Mouse (Mus musculus) lung, adult 2 months (tissue): ENCODE measurements around the gene Stk26. TPM values are rescaled to one million over a fixed set of nuclear protein-coding genes. Genes with fewer than 3 reads are reported as not detected.
A peak's percentile ranks its signal among the peaks of the same experiment; 100 is the strongest.

Experiments
- DNase-seq: peaks from one replicate; pipeline ENCODE4 v3.0.0; 2022
- H3K4me1 ChIP-seq: fragments of 200-500 bp; 2 replicates; pipeline ENCODE4 v1.6.1; 2011; ENCODE audit warnings: low read length; ENCODE audit not compliant: control insufficient read depth, insufficient read depth
- H3K4me3 ChIP-seq: fragments of 200-500 bp; replicated peaks from 2 replicates; pipeline ENCODE3; 2011; ENCODE audit warnings: low read depth, mild to moderate bottlenecking, control low read depth, low read length; ENCODE audit errors: extremely low read depth
- CTCF ChIP-seq: fragments of 200-500 bp; IDR thresholded peaks from 2 replicates; pipeline ENCODE4 v1.5.1; 2011; ENCODE audit warnings: mild to moderate bottlenecking, low read length, control low read depth; ENCODE audit not compliant: insufficient read depth
- POLR2A ChIP-seq: fragments of 200-500 bp; IDR thresholded peaks from 2 replicates; pipeline ENCODE4 v1.6.1; 2011; ENCODE audit warnings: low read depth, mild to moderate bottlenecking, control low read depth, low read length, borderline replicate concordance; ENCODE audit errors: extremely low read depth
- WGBS: fragments of 180-500 bp; shearing (Covaris S2); methylation state at CpG from one replicate; pipeline ENCODE4 v1.1.7; 2018; 5-methylcytosine and 5-hydroxymethylcytosine counted together
- polyA plus RNA-seq: library from polyadenylated mRNA; depleted of rRNA; stranded (reverse); fragments of >200 nt; gene quantifications from 2 replicates; pipeline ENCODE4 v1.2.3, GENCODE M21; 2012

Stk26 gene
- polyA plus RNA-seq, 1 experiment: 3.8 TPM

- DNase-seq: peak; percentile 8
- 36% methylated on average over 23 of the region's 23 CpGs for WGBS
- no peaks in the 10 kb centered on the region; the same call in 1 of the 2 replicates for H3K4me1 ChIP-seq
- TF ChIP-seq POLR2A (no peak), CTCF (no peak)
- H3K4me3 ChIP-seq: peak overlapping the region; percentile 65
Measured at GRCm38 (mm10) chrX:50841587-50841986, 740 bp downstream of the Stk26 start.

DNA sequence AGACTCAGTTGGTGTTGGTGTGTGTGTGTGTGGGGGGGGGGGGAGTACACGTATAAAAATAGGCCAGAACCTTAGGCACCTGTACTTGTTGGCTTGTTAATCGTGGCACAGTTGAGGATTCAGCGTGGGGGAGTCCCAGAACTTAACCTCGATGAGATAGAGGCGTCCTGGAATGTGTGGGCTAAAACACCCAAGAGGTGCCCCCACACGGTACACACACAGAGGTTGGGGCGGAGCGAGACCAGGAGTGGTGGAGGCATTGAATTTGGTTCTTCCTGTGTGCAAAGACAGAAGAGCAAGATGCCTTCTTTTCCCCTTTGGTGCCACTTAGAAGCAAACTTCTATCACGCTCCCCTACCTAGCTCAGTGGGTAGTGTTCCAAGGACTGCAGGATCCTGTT lies 1.2 kb downstream of the Stk26 start:
- Histone ChIP-seq H3K4me1 (no peaks in the 10 kb centered on the region; the same call in 1 of the 2 replicates), H3K4me3 (peak overlapping the region; percentile 65)
- TF ChIP-seq POLR2A (no peak), CTCF (no peak)
- 55% methylated on average over 9 of the region's 9 CpGs for WGBS
- DNase-seq: no peak

DNA sequence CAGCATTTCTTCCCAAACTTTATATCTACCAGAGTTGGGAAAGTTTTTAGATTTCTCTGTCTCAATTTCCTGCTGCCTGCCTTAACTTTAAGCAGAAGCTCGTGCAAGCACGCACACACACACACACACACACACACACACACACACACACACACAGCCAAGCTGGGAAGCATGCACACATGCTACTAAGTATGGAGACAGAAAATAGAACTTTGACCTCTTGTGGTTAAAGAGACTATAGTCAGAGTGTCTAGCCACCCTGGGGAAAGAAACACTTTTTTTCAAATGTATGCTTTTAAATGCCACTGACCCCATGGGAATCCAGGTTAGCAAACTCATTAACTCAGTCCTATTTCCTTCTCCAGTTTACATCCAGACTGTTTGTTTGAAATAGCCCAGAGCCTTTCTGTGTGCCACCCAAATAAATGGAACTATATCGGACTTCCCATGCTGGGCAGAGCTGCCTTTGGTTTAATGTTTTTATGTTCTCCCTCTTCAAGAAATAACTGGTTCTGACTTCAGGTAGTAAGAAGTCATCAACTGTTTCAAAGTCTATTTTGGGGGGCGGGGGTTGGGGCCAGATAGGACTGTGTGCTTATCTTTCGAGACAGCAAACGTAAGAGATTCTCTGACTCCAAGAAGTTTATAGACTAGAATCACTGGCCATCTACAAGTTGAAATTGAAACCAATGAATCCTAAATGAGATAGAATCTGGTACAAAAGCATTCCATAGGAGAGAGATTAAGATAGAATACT lies 9.8 kb downstream of the Stk26 start:
- no peak for DNase-seq
- Histone ChIP-seq H3K4me1 (no peaks in the 10 kb centered on the region), H3K4me3 (no peak overlapping the region)
- 68% methylated on average over 6 of the region's 6 CpGs for WGBS
- TF ChIP-seq CTCF (no peak), POLR2A (no peak)

DNA sequence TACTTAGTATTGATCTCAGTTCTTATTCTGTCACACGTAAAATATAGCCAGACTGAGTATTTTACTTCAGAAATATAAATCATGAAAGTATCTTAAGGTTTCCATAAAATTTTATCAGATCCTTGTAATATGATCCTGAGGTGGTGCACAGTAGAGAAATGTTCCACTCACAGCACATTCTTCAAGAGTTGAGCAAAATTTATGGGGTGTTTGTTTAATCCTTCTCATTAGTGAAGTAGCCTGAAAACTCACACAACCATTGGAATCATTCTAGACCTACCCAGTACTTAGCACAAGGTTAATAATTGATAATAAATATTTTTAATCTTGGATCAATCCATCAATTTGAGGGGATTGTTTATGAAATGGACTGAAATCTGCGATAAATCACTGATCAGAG lies 22.9 kb downstream of the Stk26 start:
- no peak for DNase-seq
- H3K4me3 ChIP-seq: no peak overlapping the region
- 57% methylated on average over 2 of the region's 2 CpGs for WGBS
- no peak for TF ChIP-seq POLR2A
- no peak for TF ChIP-seq CTCF
- H3K4me1 ChIP-seq: no peaks in the 10 kb centered on the region

GRCm38 (mm10) chrX:50864734-50865133 lies 23.9 kb downstream of the Stk26 start:
- H3K4me1 ChIP-seq: no peaks in the 10 kb centered on the region
- H3K4me3 ChIP-seq: no peak overlapping the region
- DNase-seq: no peak
- TF ChIP-seq CTCF (no peak), POLR2A (no peak)
- WGBS: 65% methylated on average over 5 of the region's 5 CpGs

DNA sequence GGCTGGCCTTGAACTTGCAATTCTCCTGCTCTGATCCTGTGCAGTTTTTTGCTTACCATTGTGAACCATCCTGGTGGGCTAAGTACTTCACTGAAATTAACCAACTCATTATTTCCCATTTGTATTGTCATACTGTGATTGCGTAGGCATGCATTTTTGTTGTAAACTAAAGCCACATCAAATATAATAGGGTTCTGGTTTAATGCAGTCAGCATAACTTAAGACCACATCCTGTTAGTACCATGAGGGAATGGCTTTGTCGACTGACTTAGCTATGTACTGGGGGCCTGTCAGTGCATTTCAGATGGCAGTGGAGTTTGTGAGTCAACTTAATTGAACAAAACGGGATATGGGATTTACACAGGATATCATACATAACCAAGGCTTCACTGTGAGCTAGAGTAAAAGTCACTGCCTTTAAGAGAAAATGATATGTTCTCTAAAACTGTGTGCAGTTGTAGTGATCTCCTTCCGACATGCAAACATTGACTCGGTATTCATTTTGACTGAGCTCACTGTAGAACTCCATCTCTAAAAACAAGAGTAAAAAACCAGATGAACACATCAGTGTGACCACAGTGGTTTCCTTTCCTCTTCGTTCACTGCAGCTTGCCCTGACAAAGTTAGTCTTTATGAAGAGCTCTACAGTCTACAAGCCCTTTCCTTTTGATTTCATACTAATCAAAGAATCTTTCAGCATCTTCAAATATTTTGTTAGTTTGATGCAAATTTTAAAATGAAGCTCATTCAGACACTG lies 33.6 kb downstream of the Stk26 start:
- no peak overlapping the region for H3K4me3 ChIP-seq
- WGBS: 72% methylated on average over 6 of the region's 6 CpGs
- TF ChIP-seq POLR2A: no peak
- TF ChIP-seq CTCF: no peak
- DNase-seq: no peak
- no peaks in the 10 kb centered on the region for H3K4me1 ChIP-seq

GRCm38 (mm10) chrX:50887999-50888398 lies 47.2 kb downstream of the Stk26 start:
- TF ChIP-seq CTCF (no peak), POLR2A (no peak)
- Histone ChIP-seq H3K4me1 (no peaks in the 10 kb centered on the region), H3K4me3 (no peak overlapping the region)
- DNase-seq: no peak
- 74% methylated on average over 2 of the region's 2 CpGs for WGBS

DNA sequence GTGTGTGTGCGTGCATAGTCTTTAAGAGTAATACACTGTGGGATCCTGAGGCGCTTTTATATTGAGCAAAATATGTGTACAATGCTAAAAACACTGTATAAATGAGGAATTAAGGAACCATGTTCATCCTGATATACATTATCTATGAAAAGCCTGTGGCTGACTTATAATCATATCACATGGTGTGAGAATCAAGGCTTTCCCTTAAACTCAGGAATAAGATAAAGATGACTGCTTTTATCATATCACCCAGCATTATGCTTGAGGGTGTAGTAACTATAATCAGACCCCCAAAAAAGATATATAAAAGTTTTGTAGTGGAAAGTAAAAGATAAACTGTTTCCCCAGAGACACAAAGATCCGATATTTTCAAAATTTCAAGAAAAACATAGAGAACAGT lies 62.6 kb downstream of the Stk26 start:
- 77% methylated on average over 3 of the region's 3 CpGs for WGBS

GRCm38 (mm10) chrX:50909915-50910314 lies 69.1 kb downstream of the Stk26 start:
- no peak for DNase-seq
- 66% methylated on average over 5 of the region's 5 CpGs for WGBS
- Histone ChIP-seq H3K4me3 (no peak overlapping the region), H3K4me1 (no peaks in the 10 kb centered on the region)
- TF ChIP-seq POLR2A: no peak
- no peak for TF ChIP-seq CTCF

More for the DNA sequence above, 62.6 kb downstream of the Stk26 start:
- no peak for TF ChIP-seq POLR2A
- no peak for TF ChIP-seq CTCF
- no peak for DNase-seq
- H3K4me1 ChIP-seq: no peaks in the 10 kb centered on the region
- H3K4me3 ChIP-seq: no peak overlapping the region
